8 mouse cellular contexts compared by ENCODE assay signal in the genomic region with DNA sequence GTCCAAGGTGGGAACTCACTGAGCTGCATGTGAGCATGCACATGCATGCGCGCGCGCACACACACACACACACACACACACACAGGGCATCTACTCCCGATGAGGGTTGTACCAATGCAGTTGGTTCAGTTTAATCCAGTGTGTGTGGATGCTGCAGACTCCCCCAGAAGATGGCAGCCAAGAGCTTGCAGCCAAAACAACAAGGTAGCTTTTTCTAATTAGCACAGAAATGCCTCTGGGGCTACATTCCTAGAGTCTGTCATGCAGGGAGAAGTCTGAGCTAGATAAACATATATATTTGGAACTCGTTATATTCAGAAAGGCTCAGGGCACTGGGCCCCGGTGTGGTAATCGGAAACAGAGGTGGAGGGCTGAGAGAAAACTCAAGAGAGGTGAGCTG.
DNase-seq lines count a peak whose midpoint lies in the region; ATAC-seq and TF ChIP-seq lines count a peak whose summit lies in the region.

No protein-coding gene starts in this region.

- H3K36me3 ChIP-seq in heart, embryonic 12.5 days: no peaks in the 10 kb centered on the region
- no peaks in the 10 kb centered on the region for H3K36me3 ChIP-seq in liver, adult 2 months (ENCODE audit: control insufficient read depth, insufficient read depth, low read length)
- no peaks in the 10 kb centered on the region for H3K36me3 ChIP-seq in neural tube, embryonic 12.5 days

- no peak for ATAC-seq in heart, embryonic 12.5 days (ENCODE audit: insufficient number of reproducible peaks, low FRiP score)
- ATAC-seq in neural tube, embryonic 12.5 days (ENCODE audit: low FRiP score, low read depth): peak; percentile 56
- no peak for ATAC-seq in erythroid progenitor cell, adult 5-6 weeks (replicated peaks; ENCODE audit: low FRiP score, poor library complexity, severe bottlenecking)

- no peaks in the 10 kb centered on the region for H3K27me3 ChIP-seq in heart, embryonic 12.5 days (replicated peaks)
- no peaks in the 10 kb centered on the region for H3K27me3 ChIP-seq in liver, adult 2 months (ENCODE audit: control insufficient read depth, insufficient read depth, low read length)
- H3K27me3 ChIP-seq in neural tube, embryonic 12.5 days (replicated peaks): no peaks in the 10 kb centered on the region

- TF ChIP-seq CTCF in liver, adult 2 months (IDR thresholded peaks at IDR 0.05; ENCODE audit: low read depth, low read length): peak; percentile 24; the same call in 1 of the 2 replicates

- peaks cover 15% of the 10 kb centered on the region for H3K4me1 ChIP-seq in heart, embryonic 12.5 days (replicated peaks)
- no peaks in the 10 kb centered on the region for H3K4me1 ChIP-seq in liver, adult 2 months (ENCODE audit: control insufficient read depth, insufficient read depth, low read length)
- H3K4me1 ChIP-seq in neural tube, embryonic 12.5 days: 0 out of 2 replicates have a peak, but pooled peaks cover 5% of the 10 kb centered on the region

- no peak overlapping the region for H3K4me3 ChIP-seq in heart, embryonic 12.5 days
- no peak overlapping the region for H3K4me3 ChIP-seq in liver, adult 2 months (ENCODE audit: insufficient read depth, low read depth, low read length)
- no peak overlapping the region for H3K4me3 ChIP-seq in neural tube, embryonic 12.5 days

- H3K9ac ChIP-seq in heart, embryonic 12.5 days: no peak overlapping the region
- no peak overlapping the region for H3K9ac ChIP-seq in liver, adult 2 months (ENCODE audit: low read depth, low read length)
- no peak overlapping the region for H3K9ac ChIP-seq in neural tube, embryonic 12.5 days

- WGBS in heart, embryonic 12.5 days: 54% methylated on average over 8 of the region's 8 CpGs
- 63% methylated on average over 8 of the region's 8 CpGs for WGBS in liver, adult 2 months
- WGBS in neural tube, embryonic 12.5 days: 78% methylated on average over 8 of the region's 8 CpGs

- H3K27ac ChIP-seq in heart, embryonic 12.5 days (ENCODE audit: poor library complexity, severe bottlenecking): no peak overlapping the region
- H3K27ac ChIP-seq in liver, adult 2 months (replicated peaks; ENCODE audit: insufficient read depth, low read depth, low read length): no peak overlapping the region
- H3K27ac ChIP-seq in neural tube, embryonic 12.5 days: no peak overlapping the region

- H3K79me2 ChIP-seq in liver, adult 2 months (ENCODE audit: control insufficient read depth, insufficient read depth, low read length): no peaks in the 10 kb centered on the region

- no peak for TF ChIP-seq POLR2A in liver, adult 2 months (IDR thresholded peaks at IDR 0.05; ENCODE audit: extremely low read depth, insufficient read depth, low read length)

- no peak overlapping the region for H3K4me2 ChIP-seq in heart, embryonic 12.5 days
- H3K4me2 ChIP-seq in neural tube, embryonic 12.5 days (replicated peaks): no peak overlapping the region

- H3K9me3 ChIP-seq in heart, embryonic 12.5 days (replicated peaks): no peaks in the 10 kb centered on the region
- no peaks in the 10 kb centered on the region for H3K9me3 ChIP-seq in neural tube, embryonic 12.5 days

- peak; percentile 89 for DNase-seq in heart, adult 11 months
- peak; percentile 78 to 84 for DNase-seq in cerebellum, postnatal 25 days
- peak; percentile 57 to 58 for DNase-seq in frontal cortex, postnatal 14 days (ENCODE audit: low spot score in 2 of 2)
- peak; percentile 80 for DNase-seq in kidney, postnatal 10 days
- DNase-seq in liver, adult 2 months (ENCODE audit: extremely low read depth, low read depth, low spot score): no peak
